Mouse (Mus musculus) CH12F3 (cell line): Measurements from ENCODE around the gene Hspg2.

Experiments
- in situ Hi-C: fragments of 300-500 bp; cut with MboI; formaldehyde crosslinking; loops from 2 replicates; pipeline ENCODE4 v1.14.3; 2020; ENCODE audit warnings: low sequenced_read_pairs

Gene Hspg2

DNA sequence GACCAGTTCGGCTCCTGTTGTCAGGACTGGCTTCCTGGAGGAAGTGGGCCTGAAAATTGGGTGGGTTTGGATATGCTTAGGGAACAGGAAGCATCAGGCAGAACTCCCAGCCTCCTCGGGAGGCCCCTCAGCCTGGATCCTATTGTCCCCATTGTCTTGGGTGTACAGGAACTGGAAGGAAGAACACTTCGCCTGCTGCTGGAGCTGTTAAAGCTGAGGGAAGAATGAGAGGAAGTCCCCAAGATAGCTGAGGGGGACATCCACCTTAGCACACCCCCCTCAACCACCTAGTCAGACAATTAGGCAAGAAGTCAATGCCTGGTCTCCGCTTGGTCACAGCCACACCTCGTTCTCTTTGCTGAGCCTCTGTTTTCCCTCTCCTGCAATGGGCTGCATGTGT is 9.7 kb downstream of the Hspg2 start:
- in situ Hi-C loops, result no loop called here

DNA sequence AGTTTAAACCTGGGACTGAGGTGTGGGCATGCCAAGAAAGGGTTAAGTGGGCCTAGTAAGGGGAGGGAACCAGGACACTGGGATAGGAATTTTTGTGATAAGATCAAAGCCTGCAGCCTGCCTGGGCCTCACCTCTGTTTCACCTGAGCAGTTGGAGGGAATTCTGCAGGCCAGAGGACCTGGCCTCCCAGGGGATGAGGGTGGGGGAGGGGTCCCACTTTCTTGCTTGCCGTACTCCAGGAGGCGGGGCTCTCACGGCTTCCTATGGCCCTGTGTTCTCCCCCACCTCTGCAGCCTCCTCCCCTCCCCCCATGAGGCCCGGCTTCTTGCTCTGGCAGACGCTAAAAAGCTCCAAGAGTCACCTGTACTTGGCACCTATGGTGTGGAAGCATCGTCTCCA is 11.2 kb downstream of the Hspg2 start:
- in situ Hi-C loops, result no loop called here

DNA sequence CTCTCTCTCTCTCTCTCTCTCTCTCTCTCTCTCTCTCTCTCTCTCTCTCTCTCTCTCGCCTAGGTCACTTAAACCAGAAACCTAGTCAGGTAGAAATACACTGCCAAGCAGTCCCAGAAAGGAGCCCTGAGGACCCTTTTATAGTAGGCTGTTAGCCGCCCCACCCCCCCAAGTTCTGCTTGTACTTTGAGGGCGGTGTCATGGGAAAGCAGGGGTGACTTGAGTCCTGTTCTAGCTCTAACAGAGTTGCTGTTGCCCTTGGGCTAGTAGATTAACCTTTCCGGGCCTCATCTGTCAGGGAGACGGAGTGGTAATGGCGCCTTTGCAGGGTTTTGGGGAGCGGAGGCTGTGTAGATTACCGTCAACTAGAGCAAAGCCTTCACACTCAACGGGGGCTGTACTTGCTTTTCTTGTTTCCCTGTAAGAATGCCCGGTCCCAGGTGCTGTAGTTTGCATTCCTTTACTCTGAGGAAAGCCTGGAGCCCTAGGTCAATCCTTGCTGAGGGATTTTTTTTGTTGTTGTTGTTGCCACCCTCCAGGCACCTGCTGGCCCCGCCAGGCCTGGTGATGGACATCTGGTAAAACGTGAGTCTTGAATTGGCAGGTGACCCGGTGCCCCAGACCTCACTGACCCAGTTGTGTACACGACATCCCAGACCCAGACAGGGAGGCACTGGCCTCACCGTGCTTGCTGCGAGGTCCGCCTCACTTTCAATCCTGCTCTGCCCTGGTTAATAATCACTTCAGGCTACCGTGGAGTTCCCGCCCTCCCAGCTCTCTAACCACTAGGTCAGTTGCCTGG is 11.8 kb downstream of the Hspg2 start:
- in situ Hi-C loops, result no loop called here

DNA sequence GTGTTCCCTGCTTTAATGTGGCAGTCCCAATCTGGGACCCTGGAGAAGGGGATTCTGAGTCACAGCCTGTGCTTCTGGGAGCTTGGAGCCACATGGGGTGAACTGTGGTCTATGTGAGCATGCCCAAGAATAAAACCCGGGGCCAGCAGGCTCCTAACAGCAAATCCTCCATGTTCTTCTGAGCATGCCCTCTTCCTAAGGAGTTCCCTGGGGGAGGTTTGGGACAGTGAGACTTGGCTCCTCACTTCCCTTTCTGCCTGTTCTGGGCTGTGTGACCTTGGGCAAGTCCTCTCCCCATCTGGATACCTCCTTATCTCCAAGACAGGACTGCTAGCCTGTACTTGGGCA is 12.4 kb downstream of the Hspg2 start:
- in situ Hi-C loops, result no loop called here

DNA sequence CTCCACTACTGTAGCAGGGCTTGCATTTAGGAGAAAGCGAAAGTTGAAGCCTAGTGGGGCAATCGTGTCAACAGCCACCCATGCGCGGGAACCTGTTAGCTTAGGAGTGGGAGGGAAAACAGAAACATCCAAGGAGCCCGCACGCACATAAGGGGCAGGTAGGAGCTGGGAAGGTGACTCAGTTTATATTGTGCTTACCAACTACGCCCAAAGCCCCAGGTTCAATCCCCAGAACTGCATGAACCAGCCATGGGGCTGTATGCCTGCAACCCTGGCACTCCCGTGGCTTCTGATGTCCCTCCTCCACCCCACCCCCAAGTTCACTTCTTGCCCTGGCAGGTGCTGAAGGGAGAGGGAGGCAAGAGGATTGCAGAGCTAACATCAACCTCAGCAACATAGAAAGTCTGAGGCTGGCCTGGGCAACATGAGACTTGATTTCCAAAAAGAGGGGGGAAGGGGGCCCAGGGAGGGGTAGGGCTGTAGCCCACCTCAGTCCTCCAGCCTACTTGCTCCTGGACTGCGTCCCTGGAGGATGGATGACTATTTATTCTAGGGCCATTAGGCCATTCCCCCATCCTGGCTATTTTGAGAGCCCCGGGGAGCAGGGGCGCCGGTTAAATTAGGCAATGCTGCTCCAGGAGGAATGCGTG is 12.9 kb downstream of the Hspg2 start:
- in situ Hi-C loops, result no loop called here

DNA sequence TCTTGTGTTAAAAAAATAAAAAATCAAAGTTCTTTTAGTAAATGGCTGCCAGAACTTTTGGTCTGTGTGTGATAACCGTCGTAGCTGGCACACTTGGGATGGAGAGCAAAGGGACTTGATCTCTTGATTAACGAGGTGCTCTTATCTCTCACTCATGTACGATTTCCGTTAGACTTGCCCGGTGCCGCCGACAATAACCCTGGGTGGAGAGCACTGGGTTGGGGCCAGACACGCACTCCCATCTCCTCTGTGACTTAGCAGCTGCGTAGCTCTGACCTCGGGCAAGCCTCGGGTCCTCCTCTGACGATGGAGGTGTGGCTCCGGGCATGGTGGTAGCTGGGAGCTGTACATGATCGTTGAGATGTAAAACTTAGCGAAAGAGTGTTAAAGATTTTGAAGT is 15.3 kb downstream of the Hspg2 start:
- in situ Hi-C loops, result no loop called here

DNA sequence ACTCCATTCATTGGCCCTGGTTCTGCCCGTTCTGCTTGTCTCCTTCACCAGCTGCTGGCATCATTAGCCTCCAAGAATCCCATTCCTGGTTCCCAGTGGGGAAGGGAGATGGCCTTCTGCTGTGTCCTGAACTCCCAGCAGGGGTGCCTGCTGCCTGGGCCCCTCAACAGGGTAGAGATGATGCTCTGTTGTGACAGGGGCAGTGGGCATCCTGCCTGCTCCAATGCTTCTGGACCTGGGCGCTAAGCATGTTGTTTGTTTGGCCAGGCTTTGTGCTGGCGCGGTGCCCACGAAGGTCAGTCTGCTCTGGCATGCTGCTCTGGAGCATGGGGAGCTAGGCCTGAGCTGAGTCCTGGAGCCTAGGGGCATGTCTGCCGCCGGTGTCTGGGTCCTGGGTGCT is 16.0 kb downstream of the Hspg2 start:
- in situ Hi-C loops, result no loop called here

DNA sequence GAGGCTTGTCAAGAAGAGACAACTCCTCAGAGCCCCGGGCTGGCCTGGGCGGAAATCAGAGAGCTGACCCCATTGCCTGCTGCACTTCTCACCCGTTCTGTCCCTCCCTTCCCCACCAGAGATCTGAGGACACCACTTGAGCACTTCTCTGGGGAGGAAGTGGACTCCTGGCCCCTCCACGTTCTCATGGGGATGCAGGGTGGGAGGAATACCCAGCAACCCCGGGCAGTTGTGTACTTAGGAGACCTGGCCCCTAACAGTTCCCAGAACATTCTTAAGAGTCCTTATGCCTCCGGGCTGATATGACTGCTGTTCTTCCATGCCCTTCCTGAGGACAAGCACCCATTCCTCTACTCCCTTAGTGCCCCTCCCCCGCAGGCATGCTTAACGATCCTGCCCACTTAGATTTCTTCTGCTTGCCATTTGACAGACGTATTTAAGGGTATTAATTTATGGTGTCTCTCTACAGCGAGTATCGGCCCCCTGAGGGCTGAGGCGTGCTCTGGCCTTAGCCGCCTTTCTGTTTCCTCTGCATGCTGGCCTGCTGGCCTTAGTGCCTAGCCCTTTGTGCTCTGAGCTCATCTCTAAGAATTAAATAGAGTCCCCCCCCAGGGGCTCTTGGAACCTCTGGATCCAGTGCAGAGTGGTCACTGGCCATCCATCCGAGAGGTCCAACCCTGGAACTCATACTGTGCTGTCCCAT is 16.8 kb downstream of the Hspg2 start:
- in situ Hi-C loops, result no loop called here

DNA sequence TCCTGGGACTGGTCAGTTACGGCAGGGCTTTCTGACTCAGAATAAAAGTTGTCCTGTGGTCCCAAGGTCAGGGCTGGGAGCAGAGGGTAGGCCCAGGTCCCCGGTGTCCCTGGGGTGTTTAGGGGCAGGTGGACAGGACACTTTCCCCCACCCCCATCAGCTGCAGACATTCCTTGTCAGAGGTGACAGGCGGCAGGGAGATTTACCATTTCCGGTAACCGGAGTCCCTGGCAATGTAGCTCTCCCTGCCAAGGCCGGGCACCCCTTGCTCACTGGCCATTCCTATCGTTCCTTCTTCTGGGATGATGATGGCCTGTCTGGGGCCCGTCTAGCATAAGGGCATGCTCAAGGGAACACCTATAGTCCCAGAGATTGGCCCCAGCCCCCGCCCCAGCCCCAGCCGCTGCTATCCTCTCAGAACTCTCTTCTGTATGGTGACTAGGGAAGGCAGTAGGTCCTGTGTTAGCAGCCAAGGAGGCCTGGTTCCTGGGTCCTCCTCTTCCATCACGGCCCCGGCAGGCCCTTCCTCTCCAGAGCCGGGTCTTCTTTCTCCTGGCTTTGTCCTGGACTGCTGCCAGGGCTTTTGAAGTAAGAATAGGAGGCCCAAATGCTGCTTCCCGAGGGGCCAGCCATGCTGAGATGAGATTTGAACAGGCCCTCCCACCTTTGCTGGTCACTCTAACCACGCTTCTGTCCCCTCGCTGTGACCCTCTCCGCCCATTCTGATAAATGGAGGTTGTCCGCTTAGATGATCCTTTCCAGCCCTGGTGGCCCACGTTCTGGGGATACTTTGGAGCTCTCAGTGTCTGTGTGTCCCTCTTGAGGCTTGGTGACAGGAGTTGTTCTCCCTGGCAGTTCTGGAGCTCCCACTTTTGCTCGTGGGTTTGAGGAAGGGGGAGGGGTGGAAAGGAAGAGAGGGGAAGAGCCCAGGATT is 17.8 kb downstream of the Hspg2 start:
- in situ Hi-C loops, result no loop called here

DNA sequence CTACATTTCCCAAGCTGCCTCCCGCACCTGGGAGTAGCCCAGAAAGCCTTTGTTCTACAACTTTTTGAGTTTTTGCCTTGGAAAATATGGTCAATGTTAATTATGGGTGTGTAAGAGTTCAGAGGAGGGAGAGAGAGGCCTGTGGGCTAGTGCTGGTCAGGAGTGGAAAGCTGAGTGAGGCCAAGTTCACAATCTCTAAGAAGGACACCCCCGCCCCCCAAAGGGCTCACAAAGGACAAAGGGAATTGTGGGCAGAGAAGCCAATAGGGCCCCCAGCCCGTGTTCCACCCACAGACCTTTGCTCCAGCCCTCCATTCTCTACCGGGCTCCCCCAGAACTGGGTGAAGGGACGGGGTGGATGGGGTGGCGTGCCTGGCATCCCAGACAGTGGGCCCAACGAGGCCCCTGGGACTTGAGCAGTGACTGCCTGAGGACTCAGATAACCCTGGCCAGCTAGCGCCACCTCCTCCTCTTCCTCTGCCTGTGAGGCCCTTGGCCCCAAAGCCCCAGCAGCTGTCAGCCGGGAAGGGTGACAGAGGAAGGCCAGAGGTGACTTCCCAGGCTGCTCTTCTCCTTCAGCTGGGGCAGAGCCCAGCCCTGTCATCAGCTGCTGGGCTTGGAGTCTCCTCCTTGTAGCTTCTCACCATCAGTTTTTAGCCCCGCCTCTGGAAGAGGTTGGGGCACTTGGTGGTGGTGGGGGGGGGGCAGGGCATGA is 18.9 kb downstream of the Hspg2 start:
- in situ Hi-C loops, result no loop called here

DNA sequence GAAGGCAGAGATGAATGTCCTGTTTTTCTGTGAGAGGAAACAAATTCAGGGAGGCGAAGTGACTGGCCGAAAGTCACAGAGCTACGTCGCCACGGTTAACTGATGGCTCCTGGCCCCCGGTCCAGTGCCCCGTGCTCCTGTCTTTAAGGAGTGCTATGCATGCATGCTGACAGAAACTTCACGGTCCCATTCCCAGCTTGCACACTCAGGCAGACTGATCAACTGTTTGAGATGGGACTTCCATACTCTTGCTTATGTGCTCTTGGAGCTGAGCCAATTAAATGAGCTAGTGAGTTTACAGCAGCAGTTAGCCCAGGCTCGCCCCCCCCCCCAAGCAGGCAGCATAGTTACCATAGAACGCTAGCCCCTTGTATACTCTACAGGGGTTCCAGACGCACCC is 19.5 kb downstream of the Hspg2 start:
- in situ Hi-C loops, result no loop called here

DNA sequence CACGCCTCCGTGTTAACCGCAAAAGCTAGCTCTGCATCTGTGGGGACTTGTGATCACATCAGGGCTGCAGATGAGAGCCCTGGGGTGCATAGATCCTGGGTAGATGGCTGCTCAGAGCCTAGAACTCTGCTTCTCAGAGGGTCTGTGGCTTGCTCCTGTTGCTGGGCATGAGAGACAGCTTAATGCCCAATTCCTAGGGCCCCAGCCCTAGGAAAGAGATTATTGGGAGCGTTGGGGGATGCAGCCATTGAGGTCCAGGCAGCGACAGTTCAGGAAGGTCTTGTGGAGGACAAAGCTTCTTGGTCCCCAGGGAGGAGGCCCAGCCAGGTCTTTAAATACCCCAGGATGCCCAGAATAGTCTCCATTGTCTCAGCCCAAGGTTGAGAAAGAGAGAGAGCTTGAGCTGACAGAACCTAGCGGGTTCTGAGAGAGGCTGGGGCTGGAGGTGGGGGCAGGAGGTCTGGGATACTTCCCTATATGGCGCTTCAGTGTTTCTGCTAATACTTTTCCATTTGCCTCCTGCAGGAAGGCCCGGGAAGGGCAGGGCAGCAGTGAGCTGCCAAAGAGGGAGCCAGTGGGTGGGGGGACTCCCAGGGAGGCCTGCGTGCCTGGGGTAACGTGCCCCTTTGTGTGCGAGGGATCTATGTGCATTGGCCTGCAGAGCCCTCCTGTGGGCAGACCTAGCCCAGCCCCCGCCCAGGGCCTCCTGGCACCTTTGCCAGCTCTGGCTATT is 20.2 kb downstream of the Hspg2 start:
- in situ Hi-C loops, result no loop called here

DNA sequence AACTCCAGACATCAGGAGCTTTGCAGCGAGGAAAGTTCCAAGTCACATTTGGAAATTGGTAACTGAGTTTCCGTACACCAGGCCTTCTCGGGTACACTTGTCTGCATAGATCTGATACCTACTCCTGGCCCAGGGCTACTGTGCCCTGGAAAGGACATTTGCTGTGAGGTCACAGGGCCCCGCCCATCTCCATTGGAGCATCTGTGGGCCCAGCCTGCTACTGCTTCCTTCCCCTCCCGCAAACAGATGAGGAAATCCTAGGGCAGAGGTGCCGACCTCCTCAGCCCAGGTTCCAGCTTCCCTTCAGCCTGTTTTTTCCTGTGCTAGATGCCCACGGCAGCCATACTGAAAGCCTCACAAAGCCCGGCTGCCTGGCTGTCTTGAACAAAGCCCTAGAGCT is 21.4 kb downstream of the Hspg2 start:
- in situ Hi-C loops, result no loop called here

DNA sequence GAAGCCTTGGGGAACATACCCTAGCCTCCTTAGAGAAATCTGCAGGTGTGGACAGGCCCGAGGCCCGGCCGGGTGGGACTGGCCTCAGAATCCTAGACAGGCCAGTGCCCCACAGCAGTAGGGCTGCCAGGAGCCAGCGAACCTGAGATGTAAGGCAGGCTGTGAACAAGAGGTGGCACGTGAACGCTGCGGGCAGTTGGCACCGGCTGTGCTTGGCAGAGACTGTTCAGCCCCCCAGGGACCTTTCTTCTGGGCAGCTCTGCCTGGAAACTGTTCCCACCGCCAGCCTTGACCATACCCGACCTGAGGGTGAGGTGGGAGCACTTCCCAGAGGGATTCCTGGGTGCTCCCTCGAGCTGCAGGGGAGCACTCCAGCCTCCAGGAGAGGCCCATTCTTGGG is 24.0 kb downstream of the Hspg2 start:
- in situ Hi-C loops, result no loop called here

DNA sequence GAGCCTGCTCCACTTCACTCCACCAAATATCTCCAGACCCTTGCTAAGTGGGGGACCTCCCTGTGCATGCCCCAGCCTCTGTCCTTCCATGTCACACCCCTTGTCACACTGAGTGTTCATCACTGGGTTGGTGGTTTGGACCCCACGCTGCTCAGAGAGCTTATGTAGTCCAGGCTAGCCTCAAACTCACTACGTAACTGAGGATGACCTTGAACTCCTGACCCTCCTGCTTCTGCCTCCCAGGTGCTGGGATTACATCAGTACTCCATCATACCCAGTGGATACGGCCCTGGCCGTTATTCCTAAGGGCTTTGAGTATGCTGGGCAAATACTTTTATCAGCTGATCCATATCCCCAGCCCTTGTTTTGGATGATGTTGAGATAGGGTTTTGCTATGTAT is 24.6 kb downstream of the Hspg2 start:
- in situ Hi-C loops, result no loop called here

DNA sequence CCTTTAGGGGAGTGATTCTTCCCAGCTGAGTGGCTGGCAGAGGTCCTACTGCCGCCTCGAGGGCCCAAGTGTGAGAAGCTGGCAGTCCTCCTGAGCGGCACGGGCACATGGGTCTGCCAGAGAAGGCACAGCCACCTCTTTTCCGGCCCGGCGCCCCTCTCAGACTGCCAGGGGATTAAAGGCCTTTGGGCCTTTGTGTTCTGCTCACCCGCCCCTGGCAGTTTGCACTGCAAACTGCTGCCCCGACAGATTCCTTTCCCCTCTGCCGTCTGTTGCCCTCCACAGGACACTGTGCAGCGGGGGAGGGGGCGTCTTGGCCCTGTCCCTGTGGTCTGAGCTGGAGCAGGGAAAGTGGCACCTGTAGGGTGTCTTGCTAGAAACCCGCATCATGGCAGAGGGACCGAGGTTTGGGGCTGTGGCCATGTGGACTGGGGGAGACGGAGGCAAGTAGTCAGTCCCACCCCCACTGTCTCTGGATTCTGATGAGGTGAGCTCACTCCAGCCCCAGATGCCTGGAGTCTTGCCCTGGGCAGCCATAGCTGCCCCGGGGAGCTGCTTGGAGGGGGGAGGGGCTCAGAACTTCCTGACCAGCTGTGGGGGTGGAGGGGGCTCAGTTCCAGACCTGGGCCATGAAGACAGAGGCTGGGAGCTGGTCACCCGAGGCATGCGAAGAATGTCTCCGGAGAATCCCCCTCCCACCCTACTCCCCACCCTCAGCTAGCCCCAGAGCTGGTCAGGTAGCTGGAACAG is 26.4 kb downstream of the Hspg2 start:
- in situ Hi-C loops, result no loop called here

DNA sequence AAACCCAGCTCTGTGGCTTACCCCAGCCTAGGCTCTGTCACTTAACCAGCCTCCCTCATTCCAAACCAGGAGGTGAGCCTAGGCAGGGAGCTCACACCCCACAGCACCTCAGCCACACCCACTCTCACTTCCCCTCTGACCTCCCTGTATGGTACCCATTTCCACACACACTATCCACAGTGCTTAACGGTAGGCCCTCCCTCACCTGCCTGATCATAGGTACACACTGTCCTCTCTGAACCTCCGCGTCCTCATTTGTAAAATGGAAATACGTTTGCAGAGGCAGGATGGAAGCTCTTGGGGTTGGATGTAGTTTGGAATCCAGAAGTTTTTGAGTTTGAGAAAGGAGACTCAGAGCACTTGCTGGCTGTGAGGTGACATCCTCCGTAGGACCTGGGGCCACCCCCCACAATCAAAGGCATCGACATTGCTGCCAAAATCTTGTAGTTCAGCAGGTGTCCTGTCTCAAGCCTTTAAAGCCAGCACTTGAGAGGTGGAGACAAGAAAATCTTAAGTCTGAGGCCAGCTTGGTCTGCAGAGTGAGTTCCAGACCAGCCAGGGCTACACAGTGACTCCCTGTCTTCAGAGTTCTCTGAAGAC is 27.0 kb downstream of the Hspg2 start:
- in situ Hi-C loops, result no loop called here

DNA sequence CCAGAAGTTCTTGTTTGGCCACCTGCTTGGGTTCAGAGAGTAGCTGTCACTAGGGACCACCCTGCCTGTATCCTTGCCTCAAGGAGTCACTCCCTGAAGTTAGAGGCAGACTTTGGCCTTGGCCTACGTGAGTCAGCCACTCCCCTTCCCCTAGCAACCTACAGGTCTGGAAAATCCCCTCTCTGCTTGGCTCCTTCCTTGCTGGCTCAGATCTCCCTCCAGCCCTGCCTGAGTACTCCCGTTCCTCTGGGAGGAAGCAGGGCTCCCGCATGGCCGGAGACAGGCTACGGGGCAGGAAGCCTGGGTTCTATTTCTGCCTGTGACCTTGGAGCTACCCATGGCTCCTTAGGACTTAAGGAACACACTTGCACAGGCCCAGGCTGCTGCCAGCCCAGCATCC is 28.8 kb downstream of the Hspg2 start:
- in situ Hi-C loops, result no loop called here
